9 mouse cellular contexts compared by ENCODE assay signal in the genomic region with DNA sequence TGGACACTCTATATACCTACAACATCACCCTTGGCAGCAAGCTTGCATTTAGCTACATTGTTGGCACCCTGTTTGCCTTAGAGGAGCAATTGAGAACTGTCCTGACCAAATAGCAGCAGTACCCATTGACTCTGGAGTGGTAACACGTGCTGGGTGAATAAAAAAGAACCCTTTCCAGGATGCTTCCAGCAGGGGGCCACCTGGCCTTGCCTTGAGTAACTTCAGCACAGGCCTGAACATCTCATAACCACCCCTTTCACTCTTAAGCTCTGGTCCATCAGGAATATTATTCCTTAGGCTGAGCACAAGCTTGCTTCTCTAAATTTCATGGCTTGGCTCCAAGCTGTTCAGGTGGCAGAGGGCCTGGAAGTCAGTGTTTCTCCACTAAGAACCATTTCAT. TPM values are rescaled to one million over a fixed set of nuclear protein-coding genes. Genes with fewer than 3 reads are reported as not detected.
A peak's percentile ranks its signal among the peaks of the same experiment; 100 is the strongest.
DNase-seq lines count a peak whose midpoint lies in the region; ATAC-seq lines count a peak whose summit lies in the region.
"Had no signal": no experiment of that assay in that cellular context is flagged by ENCODE, and none has a peak within 500 bp of the region (broad histone marks: within the 10 kb centered on the region; RNA-seq: fewer than 3 reads in every experiment).

No protein-coding gene starts in this region.

- no peak overlapping the region for H3K4me3 ChIP-seq in embryonic facial prominence, embryonic 15.5 days (replicated peaks)
- no peak overlapping the region for H3K4me3 ChIP-seq in hindbrain, embryonic 13.5 days
- H3K4me3 ChIP-seq: liver, embryonic 13.5 days had no signal

- no peaks in the 10 kb centered on the region for H3K27me3 ChIP-seq in embryonic facial prominence, embryonic 15.5 days
- no peaks in the 10 kb centered on the region for H3K27me3 ChIP-seq in hindbrain, embryonic 13.5 days
- H3K27me3 ChIP-seq: liver, embryonic 13.5 days had no signal

- peak; percentile 69; the same call in 1 of the 2 replicates for ATAC-seq in embryonic facial prominence, embryonic 15.5 days (ENCODE audit: insufficient number of reproducible peaks, low FRiP score, low TSS enrichment, low read depth)
- peak; percentile 67 for ATAC-seq in hindbrain, embryonic 13.5 days (ENCODE audit: low FRiP score)
- ATAC-seq in activated CD4-positive, CD25-positive, alpha-beta regulatory T cell, adult 4 months: no peak

- H3K36me3 ChIP-seq in embryonic facial prominence, embryonic 15.5 days: no peaks in the 10 kb centered on the region
- peaks cover 9% of the 10 kb centered on the region; the same call in 1 of the 2 replicates for H3K36me3 ChIP-seq in hindbrain, embryonic 13.5 days
- H3K36me3 ChIP-seq: liver, embryonic 13.5 days had no signal

- no peak overlapping the region for H3K9ac ChIP-seq in embryonic facial prominence, embryonic 15.5 days
- H3K9ac ChIP-seq in hindbrain, embryonic 13.5 days: no peak overlapping the region
- H3K9ac ChIP-seq: liver, embryonic 13.5 days had no signal

- H3K27ac ChIP-seq in embryonic facial prominence, embryonic 15.5 days (replicated peaks): no peak overlapping the region
- H3K27ac ChIP-seq in hindbrain, embryonic 13.5 days: no peak overlapping the region
- H3K27ac ChIP-seq: liver, embryonic 13.5 days had no signal

- 0 out of 2 replicates have a peak, but pooled peaks cover 2% of the 10 kb centered on the region for H3K4me1 ChIP-seq in embryonic facial prominence, embryonic 15.5 days
- no peaks in the 10 kb centered on the region for H3K4me1 ChIP-seq in hindbrain, embryonic 13.5 days (replicated peaks)
- H3K4me1 ChIP-seq: liver, embryonic 13.5 days had no signal

- DNase-seq in ES-CJ7 (ENCODE audit: low read depth, low spot score): peak; percentile 50
- peak; percentile 55 for DNase-seq in adrenal gland, postnatal 14 days
- peak; percentile 44 to 65 for DNase-seq in layer of hippocampus, postnatal 14 days (ENCODE audit: low spot score in 2 of 2)
- peak; percentile 80 for DNase-seq in lung, postnatal 36 days
- DNase-seq in right cerebral cortex, postnatal 10 days (ENCODE audit: low spot score in 2 of 2): peak; percentile 69 to 73
- DNase-seq: liver, embryonic 13.5 days had no signal

- no peaks in the 10 kb centered on the region for H3K9me3 ChIP-seq in embryonic facial prominence, embryonic 15.5 days (replicated peaks)
- H3K9me3 ChIP-seq in hindbrain, embryonic 13.5 days: no peaks in the 10 kb centered on the region
- H3K9me3 ChIP-seq: liver, embryonic 13.5 days had no signal

- H3K4me2 ChIP-seq in embryonic facial prominence, embryonic 15.5 days (replicated peaks): no peak overlapping the region
- H3K4me2 ChIP-seq in hindbrain, embryonic 13.5 days: no peak overlapping the region
- H3K4me2 ChIP-seq: liver, embryonic 13.5 days had no signal

- WGBS in embryonic facial prominence, embryonic 15.5 days: 29% methylated on average over 1 of the region's 1 CpGs
- 26% methylated on average over 1 of the region's 1 CpGs for WGBS in hindbrain, embryonic 13.5 days

RNA-seq across cellular contexts. Expression of a gene that starts 30.5 kb away (rescaled TPM):
- 18.0 and 23.0 TPM in 2 replicates for total RNA-seq in adrenal gland, postnatal 14 days (2021)
- polyA plus RNA-seq in embryonic facial prominence, embryonic 15.5 days (2015; fragmentation: Nextera tagmentation; extraction: Ambion mirVana): 24.2 and 25.2 TPM in 2 replicates
- 57.7 and 58.5 TPM in 2 replicates for polyA plus RNA-seq in hindbrain, embryonic 13.5 days (2015; fragmentation: Nextera tagmentation; extraction: Ambion mirVana)
- total RNA-seq in layer of hippocampus, postnatal 14 days (2021): 10 to 100 TPM; 16.0 to 18.4 TPM
- 10 to 100 TPM; 11.8 to 18.5 TPM for polyA plus RNA-seq in activated CD4-positive, CD25-positive, alpha-beta regulatory T cell, adult 4 months (2017; shearing (Covaris generic))

RNA-seq across cellular contexts. Expression of a gene that starts 39.8 kb away (rescaled TPM):
- 29.2 and 40.9 TPM in 2 replicates for total RNA-seq in adrenal gland, postnatal 14 days (2021)
- polyA plus RNA-seq in embryonic facial prominence, embryonic 15.5 days (2015; fragmentation: Nextera tagmentation; extraction: Ambion mirVana): 10.8 and 12.5 TPM in 2 replicates
- 6.8 and 8.0 TPM in 2 replicates for polyA plus RNA-seq in hindbrain, embryonic 13.5 days (2015; fragmentation: Nextera tagmentation; extraction: Ambion mirVana)
- 10 to 100 TPM; 22.2 to 23.3 TPM for total RNA-seq in layer of hippocampus, postnatal 14 days (2021)
- polyA plus RNA-seq in activated CD4-positive, CD25-positive, alpha-beta regulatory T cell, adult 4 months (2017; shearing (Covaris generic)): 10 to 100 TPM; 22.4 to 35.6 TPM
